Mouse (Mus musculus): ENCODE results near the gene Pdlim4.

Pdlim4 gene

DNA sequence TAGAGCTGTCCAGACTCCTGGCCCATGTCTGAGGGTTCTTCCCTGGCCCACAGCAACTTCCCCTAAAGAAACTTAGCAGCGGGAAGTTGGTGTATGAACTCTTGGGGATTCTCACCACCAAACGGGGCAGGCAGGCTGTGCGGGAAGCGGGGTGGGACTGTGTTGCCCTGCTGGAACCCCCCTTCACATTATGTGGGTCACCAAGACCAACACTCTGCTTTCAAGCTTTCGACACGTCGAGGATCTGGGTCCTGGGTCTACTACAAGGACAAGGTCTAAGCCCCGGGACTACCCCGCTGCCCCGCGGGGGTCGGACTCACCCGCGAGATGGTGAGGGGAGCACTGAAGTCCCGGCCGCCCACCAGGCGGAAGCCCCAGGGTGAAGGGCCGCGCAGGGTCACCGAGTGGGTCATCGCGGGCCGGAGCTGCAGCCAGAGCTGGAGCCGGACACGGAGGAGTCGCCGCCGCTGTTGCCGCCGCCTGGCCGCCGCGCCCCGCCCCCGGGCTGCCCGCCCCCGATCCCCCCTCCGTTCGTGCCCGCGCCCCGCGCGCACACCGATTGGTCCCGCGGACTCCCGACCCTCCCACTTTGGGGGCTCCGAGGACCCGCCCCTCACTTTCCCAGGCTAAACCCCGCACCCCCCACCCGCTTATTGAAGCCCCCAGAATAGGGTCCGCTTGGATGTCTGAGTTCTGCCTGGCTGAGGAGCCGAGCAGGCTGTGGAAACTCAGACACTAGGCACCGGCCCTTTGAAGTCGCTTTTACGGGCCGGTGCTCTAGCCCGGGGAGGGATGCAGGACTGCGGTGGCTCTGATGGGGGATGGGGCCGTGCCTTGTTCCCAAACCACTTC is at the start of gene Pdlim4:
TSS of gene Pdlim4 (minus strand) at position 495 of the 852 bp plus-strand sequence.
- DNase-seq (ENCODE audit: low spot score in 2 of 2), result no peak

GRCm38 (mm10) chr11:54117096-54117495 is 48.3 kb upstream of the Pdlim4 start:
- no peak for DNase-seq (ENCODE audit: low spot score in 2 of 2)

GRCm38 (mm10) chr11:54116406-54116805 is 47.6 kb upstream of the Pdlim4 start:
- DNase-seq (ENCODE audit: low spot score in 2 of 2), result no peak

GRCm38 (mm10) chr11:54115911-54116310 is 47.1 kb upstream of the Pdlim4 start:
- no peak for DNase-seq (ENCODE audit: low spot score in 2 of 2)

DNA sequence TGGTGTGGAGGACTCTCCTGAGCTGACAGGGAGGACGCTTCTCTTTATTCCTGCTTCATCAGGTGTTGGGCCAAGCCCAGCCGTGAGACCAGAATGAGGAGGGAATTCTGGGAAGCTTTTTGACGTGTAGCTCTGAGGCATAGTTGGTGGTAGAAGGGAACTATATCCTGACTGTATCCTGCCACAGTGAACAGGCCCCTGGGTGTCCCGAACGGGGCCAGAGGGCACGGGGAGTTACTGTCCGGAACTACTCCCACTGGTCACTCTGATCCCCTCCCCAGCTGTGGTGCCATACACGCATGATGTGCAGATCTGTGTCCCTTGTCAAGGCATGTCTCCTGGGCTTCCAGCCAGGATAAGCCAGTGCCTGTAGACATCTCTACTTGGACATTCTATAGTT is 46.5 kb upstream of the Pdlim4 start:
- no peak for DNase-seq (ENCODE audit: low spot score in 2 of 2)

- DNase-seq (ENCODE audit: low spot score in 2 of 2), result no peak
Measured at GRCm38 (mm10) chr11:54114746-54115145, 45.9 kb upstream of the Pdlim4 start.

GRCm38 (mm10) chr11:54113352-54113751 is 44.5 kb upstream of the Pdlim4 start:
- no peak for DNase-seq (ENCODE audit: low spot score in 2 of 2)

DNA sequence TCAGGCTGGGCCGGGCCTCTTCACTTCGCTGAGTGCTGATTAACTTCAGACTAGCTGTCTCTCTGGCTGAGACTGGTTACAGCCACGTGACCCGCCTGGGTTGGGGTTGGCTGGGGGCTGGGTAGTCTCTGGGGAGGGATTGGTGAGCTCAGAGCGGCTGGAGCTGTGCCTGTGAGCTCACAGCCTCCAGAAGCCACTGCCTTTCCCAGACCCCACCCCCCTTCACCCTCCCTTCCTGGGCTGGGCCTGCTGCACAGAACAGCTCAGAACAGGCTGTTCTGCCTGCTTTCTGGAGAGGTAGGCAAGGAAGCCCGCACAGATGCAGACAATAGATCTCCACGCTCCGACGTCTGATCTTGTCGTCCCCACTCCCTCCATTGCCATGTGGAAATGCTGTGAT is 44.1 kb upstream of the Pdlim4 start:
- DNase-seq (ENCODE audit: low spot score in 2 of 2), result peak in 1 of 2 experiments; percentile 43

DNA sequence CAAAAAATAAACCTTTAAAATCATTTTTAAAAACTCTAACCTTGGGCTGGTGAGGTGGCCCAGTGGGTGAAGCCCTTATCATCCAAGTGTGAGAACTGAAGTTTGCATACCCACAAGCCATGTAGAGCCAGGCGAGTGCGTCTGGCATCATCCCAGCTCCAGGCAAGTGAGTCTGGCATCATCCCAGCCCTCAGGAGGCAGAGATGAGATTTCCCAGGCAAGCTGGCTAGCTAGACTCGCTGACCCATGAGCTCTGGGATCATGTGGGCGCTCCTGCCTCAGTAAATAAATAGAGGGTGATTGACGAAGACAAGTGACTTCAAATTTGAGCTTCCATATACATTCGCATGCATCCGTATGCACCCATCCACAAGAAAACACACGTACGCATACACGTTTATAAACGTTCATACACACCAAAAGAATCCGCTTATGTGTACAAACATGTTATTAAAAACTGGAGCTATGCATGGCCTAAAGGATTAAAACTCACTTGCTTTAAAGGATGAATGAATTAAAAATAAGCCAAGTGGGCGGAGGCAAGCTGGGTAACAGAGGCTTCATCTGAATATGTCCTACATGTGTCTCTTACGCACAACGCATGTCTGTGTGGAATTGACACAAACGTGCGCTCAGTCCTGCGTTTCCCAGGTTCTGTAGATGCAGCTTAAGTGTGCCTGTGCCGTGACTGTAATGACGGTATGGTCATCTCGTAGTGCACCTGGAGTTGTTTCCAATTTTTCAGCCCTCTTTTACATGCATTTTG is 43.3 kb upstream of the Pdlim4 start:
- DNase-seq (ENCODE audit: low spot score in 2 of 2), result no peak

DNA sequence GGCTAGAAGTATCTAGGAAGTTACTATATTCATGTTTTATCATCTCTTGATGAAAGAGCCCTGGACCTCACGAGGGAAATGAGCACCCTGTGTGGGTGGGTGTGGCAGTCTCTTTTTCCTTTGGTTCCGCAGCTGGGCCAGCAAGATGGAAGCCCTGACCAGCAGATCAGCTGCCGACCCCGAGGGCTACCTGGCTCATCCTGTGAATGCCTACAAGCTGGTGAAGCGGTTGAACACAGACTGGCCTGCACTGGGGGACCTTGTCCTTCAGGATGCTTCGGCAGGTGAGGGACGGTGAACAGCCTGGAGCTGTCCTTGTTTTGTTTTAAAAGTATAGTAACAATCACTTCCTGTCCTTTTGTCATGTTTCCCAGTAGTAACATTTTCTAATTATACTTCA is 42.5 kb upstream of the Pdlim4 start:
- no peak for DNase-seq (ENCODE audit: low spot score in 2 of 2)

- no peak for DNase-seq (ENCODE audit: low spot score in 2 of 2)
Measured at GRCm38 (mm10) chr11:54108894-54109293, 40.1 kb upstream of the Pdlim4 start.

GRCm38 (mm10) chr11:54108131-54108530 is 39.3 kb upstream of the Pdlim4 start:
- DNase-seq (ENCODE audit: low spot score in 2 of 2), result no peak

DNA sequence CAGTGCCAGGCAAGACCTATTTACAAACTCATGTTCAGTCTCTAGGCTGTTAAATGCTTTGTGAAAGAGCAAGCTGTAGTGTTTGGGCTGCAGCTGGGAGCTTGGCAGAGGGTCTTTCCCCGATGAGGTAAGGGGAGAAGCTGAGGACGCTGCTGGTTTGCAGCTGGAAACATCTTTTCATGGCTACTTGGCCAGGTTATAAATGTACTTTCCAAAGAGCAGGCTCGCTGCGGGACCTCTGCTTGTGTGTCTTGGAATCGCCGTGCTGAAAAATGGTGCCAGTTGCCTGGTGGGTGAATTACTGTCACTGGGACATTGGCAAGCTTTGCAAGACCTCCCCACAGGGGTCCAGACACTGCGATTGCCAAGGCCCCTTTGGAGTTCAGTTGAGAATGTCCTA is 38.4 kb upstream of the Pdlim4 start:
- DNase-seq (ENCODE audit: low spot score in 2 of 2), result no peak

- DNase-seq (ENCODE audit: low spot score in 2 of 2), result no peak
Measured at GRCm38 (mm10) chr11:54106676-54107075, 37.9 kb upstream of the Pdlim4 start.

DNA sequence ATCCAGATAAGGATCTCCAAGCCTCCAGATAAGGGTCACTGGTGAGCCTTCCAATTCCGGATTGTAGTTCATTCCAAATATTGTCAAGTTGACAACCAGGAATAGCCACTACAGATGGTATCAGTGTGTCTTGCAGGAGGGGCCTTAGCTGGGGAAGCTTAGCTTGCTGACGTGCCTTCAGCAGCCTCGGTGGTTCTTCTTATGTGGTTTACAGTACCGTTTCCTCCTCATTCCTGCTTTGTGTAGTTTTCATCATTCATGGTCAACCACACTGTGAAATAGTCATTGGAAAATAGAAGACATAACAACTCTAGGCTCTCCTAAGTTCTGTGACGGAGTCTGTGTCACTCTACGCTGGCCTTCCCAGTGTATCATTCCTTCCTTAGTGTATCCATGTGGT is 36.2 kb upstream of the Pdlim4 start:
- no peak for DNase-seq (ENCODE audit: low spot score in 2 of 2)

- DNase-seq (ENCODE audit: low spot score in 2 of 2), result no peak
Measured at GRCm38 (mm10) chr11:54102706-54103449, 34.1 kb upstream of the Pdlim4 start.

DNA sequence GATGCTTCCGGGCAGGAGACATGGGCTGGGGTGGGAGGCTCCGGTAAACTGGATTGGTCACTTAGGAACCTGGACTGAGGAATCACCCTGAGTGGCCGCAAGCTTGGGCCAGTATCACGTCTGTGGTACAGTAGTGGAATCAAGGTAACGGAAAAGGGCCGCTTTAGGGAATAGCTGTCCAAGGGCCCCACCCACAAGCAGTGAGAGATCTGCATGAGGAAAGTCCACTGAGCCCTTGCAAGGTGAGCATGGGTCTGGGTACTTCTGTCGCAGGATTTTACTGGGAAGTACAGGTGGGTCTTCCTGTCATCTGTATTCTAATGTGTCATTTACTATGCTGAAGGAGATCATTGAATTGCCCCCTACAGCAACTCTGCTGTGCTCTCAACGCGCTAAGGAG is 32.9 kb upstream of the Pdlim4 start:
- no peak for DNase-seq (ENCODE audit: low spot score in 2 of 2)

DNA sequence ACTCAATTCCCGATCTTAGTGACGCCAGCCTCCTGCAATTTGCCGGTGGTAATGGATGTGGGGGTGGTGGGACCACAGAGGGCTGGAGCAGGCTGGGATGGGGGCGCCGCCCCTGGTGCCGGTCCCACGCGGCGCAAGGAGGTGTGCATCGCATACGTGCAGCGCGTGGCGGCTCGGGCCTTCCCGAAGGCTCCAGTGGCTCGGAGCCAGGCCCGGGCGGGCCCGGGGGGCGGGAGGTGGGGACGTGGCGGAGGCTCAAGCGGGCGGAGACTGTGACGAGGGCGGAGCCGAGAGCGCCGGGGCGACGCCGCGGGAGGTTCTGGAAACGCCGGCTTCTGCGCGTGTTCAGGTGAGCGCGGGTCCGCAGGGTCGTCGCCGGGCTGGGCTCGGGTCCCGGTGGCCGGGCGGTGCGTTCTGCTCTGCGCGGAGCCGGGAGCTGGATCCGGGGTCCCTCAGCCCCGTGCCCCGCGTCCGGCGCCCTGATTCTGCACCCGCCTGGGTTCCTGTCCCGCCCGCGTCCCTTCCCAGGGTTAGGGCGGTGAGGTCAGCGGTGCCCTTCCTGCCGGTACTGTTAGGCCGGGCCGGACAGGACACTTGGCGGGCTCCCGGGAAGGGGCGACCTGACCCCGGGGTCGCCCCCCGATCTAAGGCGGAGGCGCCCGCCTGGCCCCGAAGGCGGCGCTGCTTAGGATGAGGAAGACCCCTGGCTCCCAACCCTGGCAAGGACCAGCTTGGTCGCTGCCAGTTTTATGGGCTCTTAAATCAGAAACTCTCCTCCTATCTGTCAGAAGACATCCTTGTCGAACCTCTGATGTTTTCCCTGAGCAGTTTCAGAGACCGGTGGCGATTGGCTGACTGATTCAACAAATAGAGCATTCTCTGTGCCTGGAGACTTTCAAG is 32.1 kb upstream of the Pdlim4 start:
- DNase-seq (ENCODE audit: low spot score in 2 of 2), result no peak

DNA sequence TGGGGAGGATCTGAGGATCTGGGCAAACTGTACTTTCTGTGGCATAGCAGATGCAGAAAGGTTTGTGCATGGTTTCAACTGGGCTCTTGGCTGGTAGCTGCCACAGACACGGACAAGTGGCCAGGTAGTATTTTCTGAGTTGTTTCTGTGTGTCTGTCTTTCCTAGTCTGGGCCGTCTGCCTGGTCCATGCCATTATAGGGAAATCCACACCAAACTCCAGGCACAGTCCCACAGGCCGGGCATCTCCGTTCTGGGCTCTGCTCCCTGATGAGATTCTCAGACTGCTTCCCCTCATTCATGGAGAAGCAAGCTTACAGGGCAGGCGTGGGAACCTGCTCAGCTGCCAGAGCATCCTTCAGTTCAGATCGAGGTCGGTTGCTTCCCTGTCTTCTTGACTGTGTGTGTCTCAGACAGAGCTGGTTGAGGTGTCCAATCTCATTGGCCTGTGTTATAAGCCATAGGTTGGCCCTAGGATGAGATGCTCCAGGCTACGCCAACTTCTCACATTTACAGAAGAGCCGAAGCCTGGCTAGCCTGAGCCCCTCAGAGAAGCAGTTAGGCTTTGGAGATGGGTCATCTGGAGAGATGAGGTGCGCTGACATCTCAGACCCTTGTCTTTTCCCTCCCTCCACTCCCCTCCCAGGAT is 31.4 kb upstream of the Pdlim4 start, which contains the start of gene P4ha2:
TSS of gene P4ha2 (plus strand) at position 51 of the 647 bp plus-strand sequence.
- no peak for DNase-seq (ENCODE audit: low spot score in 2 of 2)

DNA sequence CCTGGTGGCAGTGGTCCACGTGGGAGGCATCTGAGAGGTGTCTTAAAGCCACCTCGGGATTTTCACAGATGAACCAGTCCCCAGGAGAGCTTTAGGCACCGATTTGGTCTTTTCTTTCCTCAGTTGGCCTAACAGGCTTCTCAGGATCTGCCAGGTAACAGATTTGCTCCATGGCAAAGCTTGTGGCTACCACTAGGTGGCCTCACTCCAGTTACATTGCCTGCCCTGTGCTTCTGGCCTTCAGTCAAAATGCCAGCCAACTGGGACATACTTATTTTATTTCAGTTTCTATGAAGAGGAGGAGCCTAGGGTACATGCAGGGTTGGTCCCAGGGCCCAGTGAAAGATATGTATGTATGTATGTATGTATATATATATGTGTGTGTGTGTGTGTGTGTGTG is 24.2 kb upstream of the Pdlim4 start:
- no peak for DNase-seq (ENCODE audit: low spot score in 2 of 2)

DNA sequence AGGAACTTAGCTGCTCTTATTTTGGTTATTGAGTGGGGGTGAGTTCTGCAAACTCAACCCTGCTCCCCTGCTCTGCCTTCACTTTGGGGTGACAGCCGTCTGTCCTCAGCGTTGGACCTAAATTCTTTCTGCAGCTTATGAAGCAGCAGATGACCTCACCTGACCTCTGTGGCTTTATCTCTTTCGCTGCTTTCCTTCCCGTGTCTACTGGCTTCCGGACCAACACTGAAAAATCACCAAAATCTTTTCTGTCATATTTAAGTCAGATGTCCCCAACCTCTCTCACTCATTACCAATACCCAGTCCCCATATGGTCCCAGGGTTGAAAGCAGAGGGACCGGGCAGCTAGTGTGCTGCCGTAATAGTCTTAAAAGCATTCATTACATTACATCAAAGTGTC is 23.4 kb upstream of the Pdlim4 start:
- DNase-seq (ENCODE audit: low spot score in 2 of 2), result no peak

All from spleen, postnatal 4 days (tissue).